Mouse (Mus musculus) myocyte (in vitro differentiated cells): ENCODE measurements at regions not wholly inside any gene's neighbourhood (a gene's known extent, or its start where the extent isn't known, plus 50 kb on each side); places are given as distances from the start of the nearest gene placed in this dataset.

Source experiments
- H3K27me3 ChIP-seq: one replicate; pipeline ENCODE4 v1.6.1; 2011; ENCODE audit not compliant: control insufficient read depth, insufficient read depth, insufficient read length
- H3K36me3 ChIP-seq: one replicate; pipeline ENCODE4 v1.6.1; 2011; ENCODE audit not compliant: control insufficient read depth, insufficient read depth
- H3K4me2 ChIP-seq: one replicate; pipeline ENCODE4 v1.6.1; 2011; ENCODE audit warnings: low read depth, control low read depth
- H3K4me3 ChIP-seq: one replicate; pipeline ENCODE4 v1.5.1; 2011; ENCODE audit warnings: mild to moderate bottlenecking, control low read depth, moderate library complexity
- H3K79me2 ChIP-seq: one replicate; pipeline ENCODE4 v1.6.1; 2011; ENCODE audit not compliant: control insufficient read depth, insufficient read depth
- H3ac ChIP-seq: one replicate; pipeline ENCODE4 v1.6.1; 2011; ENCODE audit not compliant: control insufficient read depth, insufficient read length
- CEBPB ChIP-seq: IDR thresholded peaks from 2 replicates; pipeline ENCODE4 v1.6.1; 2011; ENCODE audit warnings: mild to moderate bottlenecking, moderate library complexity; ENCODE audit not compliant: poor library complexity, insufficient read depth, severe bottlenecking
- E2F4 ChIP-seq: IDR thresholded peaks from one replicate; pipeline ENCODE4 v1.6.1; 2011; ENCODE audit warnings: mild to moderate bottlenecking, control low read depth, moderate library complexity; ENCODE audit not compliant: insufficient read depth
- MAX ChIP-seq: IDR thresholded peaks from one replicate; pipeline ENCODE4 v1.6.1; 2011; ENCODE audit warnings: low read depth, mild to moderate bottlenecking, control low read depth
- MYOD1 ChIP-seq, 3 experiments: IDR thresholded peaks; one replicate each; pipeline ENCODE4 v1.6.1; 2011; ENCODE audit warnings: control low read depth in 2 of 3, low read depth in 2 of 3, mild to moderate bottlenecking in 2 of 3, moderate library complexity in 1 of 3; ENCODE audit not compliant: insufficient read length in 2 of 3, control insufficient read depth in 1 of 3
- MYOG ChIP-seq, 3 experiments: IDR thresholded peaks; one replicate each; pipeline ENCODE4 v1.6.1; 2011; ENCODE audit warnings: control low read depth in 2 of 3, low read depth in 2 of 3, mild to moderate bottlenecking in 2 of 3; ENCODE audit not compliant: insufficient read length in 2 of 3, control insufficient read depth in 1 of 3, insufficient read depth in 1 of 3
- POLR2A ChIP-seq: IDR thresholded peaks from one replicate; pipeline ENCODE4 v1.6.1; 2011; ENCODE audit warnings: low read depth, mild to moderate bottlenecking, control low read depth, moderate library complexity; ENCODE audit not compliant: insufficient read length
- POLR2AphosphoS2 ChIP-seq: IDR thresholded peaks from one replicate; pipeline ENCODE4 v1.6.1; 2011; ENCODE audit warnings: low read depth, control low read depth; ENCODE audit not compliant: insufficient read length
- REST ChIP-seq: IDR thresholded peaks from one replicate; pipeline ENCODE4 v1.6.1; 2011; ENCODE audit warnings: mild to moderate bottlenecking, control low read depth, moderate library complexity; ENCODE audit not compliant: insufficient read depth, insufficient read length
- SRF ChIP-seq: IDR thresholded peaks from one replicate; pipeline ENCODE4 v1.6.1; 2011; ENCODE audit warnings: low read depth; ENCODE audit not compliant: control insufficient read depth, insufficient read length
- TCF12 ChIP-seq: IDR thresholded peaks from one replicate; pipeline ENCODE4 v1.6.1; 2011; ENCODE audit warnings: mild to moderate bottlenecking, control low read depth; ENCODE audit not compliant: poor library complexity, insufficient read depth, severe bottlenecking
- TCF3 ChIP-seq: IDR thresholded peaks from one replicate; pipeline ENCODE4 v1.6.1; 2011; ENCODE audit warnings: low read depth, control low read depth; ENCODE audit not compliant: insufficient read length
- USF1 ChIP-seq: IDR thresholded peaks from one replicate; pipeline ENCODE4 v1.6.1; 2011; ENCODE audit warnings: low read depth, mild to moderate bottlenecking, control low read depth, moderate library complexity

- H3ac ChIP-seq: no peak overlapping the region
- no peaks in the 10 kb centered on the region for H3K79me2 ChIP-seq
- no peaks in the 10 kb centered on the region for H3K27me3 ChIP-seq
- no peak for TF ChIP-seq TCF12
- TF ChIP-seq POLR2AphosphoS2: no peak
- TF ChIP-seq SRF: no peak
- no peak for TF ChIP-seq TCF3
- TF ChIP-seq MYOD1 (IDR thresholded peaks at IDR 0.05; ENCODE audit: control insufficient read depth in 1 of 3, insufficient read length in 2 of 3, low read depth in 2 of 3): no peak
- no peak for TF ChIP-seq MYOG (IDR thresholded peaks at IDR 0.05; ENCODE audit: control insufficient read depth in 1 of 3, insufficient read depth in 1 of 3, insufficient read length in 2 of 3, low read depth in 2 of 3)
- TF ChIP-seq REST: no peak
- no peak for TF ChIP-seq MAX
- no peak for TF ChIP-seq POLR2A
- no peak for TF ChIP-seq USF1
- no peak for TF ChIP-seq E2F4
- no peak for TF ChIP-seq CEBPB
- H3K36me3 ChIP-seq: no peaks in the 10 kb centered on the region
- no peak overlapping the region for H3K4me2 ChIP-seq
- no peak overlapping the region for H3K4me3 ChIP-seq
Observed at GRCm38 (mm10) chr4:39817675-39818074, 325.2 kb upstream of the Aco1 start.

DNA sequence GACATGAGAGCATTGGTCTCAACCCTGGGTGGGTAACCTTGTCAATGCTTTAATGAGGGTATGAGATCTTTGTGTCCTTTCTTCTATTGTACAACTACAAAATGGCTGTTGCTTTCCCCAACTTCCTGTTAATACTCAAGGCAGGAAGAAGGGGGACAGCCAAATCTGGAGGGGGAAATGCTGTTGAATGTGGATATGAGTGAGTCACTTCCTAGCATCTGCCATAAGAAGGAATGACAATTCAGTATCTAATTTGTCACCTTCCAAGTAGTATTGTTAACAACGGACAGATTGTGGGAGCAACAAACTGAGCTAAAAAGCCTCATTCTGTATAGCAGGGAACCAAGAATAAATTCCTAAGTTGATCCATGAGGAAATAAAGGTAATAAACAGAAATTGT lies 309.2 kb upstream of the Aco1 start:
- H3K27me3 ChIP-seq: no peaks in the 10 kb centered on the region
- no peaks in the 10 kb centered on the region for H3K79me2 ChIP-seq
- no peak overlapping the region for H3ac ChIP-seq
- no peaks in the 10 kb centered on the region for H3K36me3 ChIP-seq
- TF ChIP-seq E2F4: no peak
- no peak overlapping the region for H3K4me3 ChIP-seq
- no peak overlapping the region for H3K4me2 ChIP-seq
